Mouse (Mus musculus): ENCODE measurements around the gene Pes1. TPM values are rescaled to one million over a fixed set of nuclear protein-coding genes. Genes with fewer than 3 reads are reported as not detected.

The Pes1 gene
- polyA plus RNA-seq (2015; fragmentation: Nextera tagmentation; extraction: Ambion mirVana): 60.0 and 69.4 TPM in 2 replicates

- WGBS (ENCODE audit: insufficient replicate concordance): under 1% methylated on average over 31 of the region's 31 CpGs
- DNase-seq (peak; percentile 77), ATAC-seq (ENCODE audit: low read depth) (peak; percentile 88)
- Histone ChIP-seq H3K9ac (peak within 1 kb of the TSS; percentile 81), H3K4me2 (peak within 1 kb of the TSS; percentile 80), H3K9me3 (replicated peaks) (no peaks in the 10 kb centered on the region), H3K4me1 (replicated peaks) (peaks cover 33% of the 10 kb centered on the region), H3K27ac (peak within 1 kb of the TSS; percentile 73), H3K4me3 (replicated peaks) (peak within 1 kb of the TSS; percentile 83), H3K27me3 (peaks cover 3% of the 10 kb centered on the region; the same call in 1 of the 2 replicates), H3K36me3 (peaks cover 23% of the 10 kb centered on the region)
Observed at GRCm38 (mm10) chr11:3963610-3964415, at the start of gene Pes1. Gene Pes1, plus strand, starts transcription at chr11:3963975.

- DNase-seq (peak; percentile 57), ATAC-seq (ENCODE audit: low read depth) (peak; percentile 39)
- Histone ChIP-seq H3K9me3 (replicated peaks) (no peaks in the 10 kb centered on the region), H3K27ac (no peak within 1 kb of the TSS), H3K4me1 (replicated peaks) (peaks cover 24% of the 10 kb centered on the region), H3K4me2 (peak within 1 kb of the TSS; percentile 80), H3K36me3 (no peaks in the 10 kb centered on the region), H3K27me3 (peaks cover 45% of the 10 kb centered on the region), H3K4me3 (replicated peaks) (peak within 1 kb of the TSS; percentile 57), H3K9ac (peak within 1 kb of the TSS; percentile 45)
- under 1% methylated on average over 28 of the region's 28 CpGs for WGBS (ENCODE audit: insufficient replicate concordance)
Observed at GRCm38 (mm10) chr11:3914109-3914840, 49.5 kb upstream of the Pes1 start, which contains the start of gene Slc35e4. Gene Slc35e4, minus strand, starts transcription at chr11:3914664.

GRCm38 (mm10) chr11:3918738-3919137 lies 45.0 kb upstream of the Pes1 start:
- Histone ChIP-seq H3K4me2 (no peak overlapping the region), H3K4me1 (replicated peaks) (peaks cover 10% of the 10 kb centered on the region), H3K4me3 (replicated peaks) (no peak overlapping the region), H3K9me3 (replicated peaks) (no peaks in the 10 kb centered on the region), H3K27ac (no peak overlapping the region), H3K36me3 (no peaks in the 10 kb centered on the region), H3K9ac (no peak overlapping the region), H3K27me3 (peaks cover 17% of the 10 kb centered on the region)
- ATAC-seq (ENCODE audit: low read depth): no peak
- DNase-seq: no peak
- WGBS (ENCODE audit: insufficient replicate concordance): 44% methylated on average over 1 of the region's 1 CpGs

- H3K36me3 ChIP-seq: 0 out of 2 replicates have a peak, but pooled peaks cover 3% of the 10 kb centered on the region
- H3K4me1 ChIP-seq (replicated peaks): no peaks in the 10 kb centered on the region
- ATAC-seq (ENCODE audit: low read depth): no peak
- no peaks in the 10 kb centered on the region for H3K27me3 ChIP-seq
- H3K27ac ChIP-seq: no peak overlapping the region
- no peak for DNase-seq
- H3K9me3 ChIP-seq (replicated peaks): no peaks in the 10 kb centered on the region
- WGBS (ENCODE audit: insufficient replicate concordance): 74% methylated on average over 7 of the region's 7 CpGs
- H3K4me2 ChIP-seq: no peak overlapping the region
- H3K9ac ChIP-seq: no peak overlapping the region
- no peak overlapping the region for H3K4me3 ChIP-seq (replicated peaks)
Observed at GRCm38 (mm10) chr11:3920476-3920875, 43.3 kb upstream of the Pes1 start.

- Histone ChIP-seq H3K27me3 (no peaks in the 10 kb centered on the region), H3K9me3 (replicated peaks) (no peaks in the 10 kb centered on the region), H3K27ac (no peak overlapping the region), H3K4me3 (replicated peaks) (no peak overlapping the region), H3K4me2 (no peak overlapping the region), H3K9ac (no peak overlapping the region), H3K36me3 (0 out of 2 replicates have a peak, but pooled peaks cover 3% of the 10 kb centered on the region), H3K4me1 (replicated peaks) (no peaks in the 10 kb centered on the region)
- DNase-seq (peak; percentile 19), ATAC-seq (ENCODE audit: low read depth) (peak; percentile 47; the same call in 1 of the 2 replicates)
- WGBS (ENCODE audit: insufficient replicate concordance): 34% methylated on average over 8 of the region's 8 CpGs
Observed at GRCm38 (mm10) chr11:3921281-3921850, 42.4 kb upstream of the Pes1 start.

- H3K9ac ChIP-seq: no peak overlapping the region
- no peak overlapping the region for H3K27ac ChIP-seq
- H3K9me3 ChIP-seq (replicated peaks): no peaks in the 10 kb centered on the region
- no peaks in the 10 kb centered on the region for H3K4me1 ChIP-seq (replicated peaks)
- H3K27me3 ChIP-seq: no peaks in the 10 kb centered on the region
- 74% methylated on average over 9 of the region's 9 CpGs for WGBS (ENCODE audit: insufficient replicate concordance)
- H3K4me2 ChIP-seq: no peak overlapping the region
- no peak for DNase-seq
- H3K36me3 ChIP-seq: 0 out of 2 replicates have a peak, but pooled peaks cover 3% of the 10 kb centered on the region
- ATAC-seq (ENCODE audit: low read depth): no peak
- H3K4me3 ChIP-seq (replicated peaks): no peak overlapping the region
Observed at GRCm38 (mm10) chr11:3922115-3922514, 41.7 kb upstream of the Pes1 start.

- no peaks in the 10 kb centered on the region for H3K9me3 ChIP-seq (replicated peaks)
- 75% methylated on average over 6 of the region's 6 CpGs for WGBS (ENCODE audit: insufficient replicate concordance)
- H3K4me1 ChIP-seq (replicated peaks): no peaks in the 10 kb centered on the region
- H3K27ac ChIP-seq: no peak overlapping the region
- no peaks in the 10 kb centered on the region for H3K27me3 ChIP-seq
- ATAC-seq (ENCODE audit: low read depth) (no peak), DNase-seq (no peak)
- H3K4me2 ChIP-seq: no peak overlapping the region
- H3K36me3 ChIP-seq: 0 out of 2 replicates have a peak, but pooled peaks cover 3% of the 10 kb centered on the region
- no peak overlapping the region for H3K9ac ChIP-seq
- no peak overlapping the region for H3K4me3 ChIP-seq (replicated peaks)
Observed at GRCm38 (mm10) chr11:3922731-3923130, 41.0 kb upstream of the Pes1 start.

- Histone ChIP-seq H3K4me1 (replicated peaks) (peaks cover 5% of the 10 kb centered on the region), H3K36me3 (0 out of 2 replicates have a peak, but pooled peaks cover 3% of the 10 kb centered on the region), H3K9ac (no peak overlapping the region), H3K4me3 (replicated peaks) (no peak overlapping the region), H3K9me3 (replicated peaks) (no peaks in the 10 kb centered on the region), H3K27me3 (no peaks in the 10 kb centered on the region), H3K27ac (no peak overlapping the region), H3K4me2 (no peak overlapping the region)
- ATAC-seq (ENCODE audit: low read depth): no peak
- no peak for DNase-seq
- WGBS (ENCODE audit: insufficient replicate concordance): 82% methylated on average over 10 of the region's 10 CpGs
Observed at GRCm38 (mm10) chr11:3925916-3926315, 37.9 kb upstream of the Pes1 start.

- no peak for ATAC-seq (ENCODE audit: low read depth)
- H3K4me1 ChIP-seq (replicated peaks): peaks cover 22% of the 10 kb centered on the region
- H3K27ac ChIP-seq: no peak overlapping the region
- 21% methylated on average over 4 of the region's 4 CpGs for WGBS (ENCODE audit: insufficient replicate concordance)
- no peaks in the 10 kb centered on the region for H3K9me3 ChIP-seq (replicated peaks)
- no peak overlapping the region for H3K4me3 ChIP-seq (replicated peaks)
- no peaks in the 10 kb centered on the region for H3K27me3 ChIP-seq
- H3K9ac ChIP-seq: no peak overlapping the region
- H3K4me2 ChIP-seq: 0 out of 2 replicates have a peak overlapping the region, but pooled peaks have one; percentile 66
- no peak for DNase-seq
- 0 out of 2 replicates have a peak, but pooled peaks cover 1% of the 10 kb centered on the region for H3K36me3 ChIP-seq
Observed at GRCm38 (mm10) chr11:3930019-3930418, 33.8 kb upstream of the Pes1 start.

- Histone ChIP-seq H3K27ac (no peak overlapping the region), H3K4me2 (peak overlapping the region; percentile 66), H3K27me3 (no peaks in the 10 kb centered on the region), H3K9ac (peak overlapping the region; percentile 53; the same call in 1 of the 2 replicates), H3K9me3 (replicated peaks) (no peaks in the 10 kb centered on the region), H3K4me3 (replicated peaks) (peak overlapping the region; percentile 55), H3K4me1 (replicated peaks) (peaks cover 22% of the 10 kb centered on the region), H3K36me3 (no peaks in the 10 kb centered on the region)
- ATAC-seq (ENCODE audit: low read depth) (no peak), DNase-seq (no peak)
- 32% methylated on average over 6 of the region's 6 CpGs for WGBS (ENCODE audit: insufficient replicate concordance)
Observed at GRCm38 (mm10) chr11:3930931-3931330, 32.8 kb upstream of the Pes1 start.

Data from liver, embryonic 13.5 days (tissue).